ENCODE assay signal across 24 mouse cellular contexts in the genomic region with DNA sequence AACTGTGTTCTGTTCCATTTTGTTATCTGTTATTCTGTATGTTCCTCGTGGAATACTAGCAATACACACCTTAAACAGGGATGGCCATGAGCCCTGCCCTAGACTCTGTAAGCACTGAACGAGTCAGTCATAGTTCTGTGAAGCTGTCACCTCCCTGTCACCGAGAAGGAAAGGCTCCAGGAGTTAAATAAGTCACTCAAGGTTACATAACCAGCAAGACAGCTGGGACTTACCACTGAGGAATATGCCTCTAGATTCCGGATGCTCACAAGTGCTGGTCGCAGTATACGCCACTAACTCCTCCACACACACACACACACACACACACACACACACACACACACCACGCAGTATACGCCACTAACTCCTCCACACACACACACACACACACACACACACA.
"Had no signal": no experiment of that assay in that cellular context is flagged by ENCODE, and none has a peak within 500 bp of the region (broad histone marks: within the 10 kb centered on the region; RNA-seq: fewer than 3 reads in every experiment).

No protein-coding gene starts in this region.

- H3K9me3 ChIP-seq: limb, embryonic 10.5 days; limb, embryonic 13.5 days; liver, embryonic 12.5 days; liver, embryonic 15.5 days; lung, embryonic 15.5 days; megakaryocyte, embryonic 14.5 days; midbrain, embryonic 10.5 days; neural tube, embryonic 13.5 days had no signal

- H3K9ac ChIP-seq: limb, embryonic 13.5 days; liver, embryonic 12.5 days; liver, embryonic 15.5 days; lung, embryonic 15.5 days; neural tube, embryonic 13.5 days had no signal

- H3K4me3 ChIP-seq: limb, embryonic 10.5 days; limb, embryonic 13.5 days; liver, embryonic 12.5 days; liver, embryonic 15.5 days; lung, embryonic 15.5 days; megakaryocyte, embryonic 14.5 days; midbrain, embryonic 10.5 days; myocyte; neural tube, embryonic 13.5 days had no signal

- H3K4me1 ChIP-seq: liver, embryonic 12.5 days; lung, embryonic 15.5 days; megakaryocyte, embryonic 14.5 days had no signal

- ATAC-seq: intestine, embryonic 16.5 days; liver, embryonic 12.5 days had no signal

- H3K27me3 ChIP-seq: limb, embryonic 13.5 days; liver, embryonic 12.5 days; liver, embryonic 15.5 days; lung, embryonic 15.5 days; neural tube, embryonic 13.5 days had no signal

- H3K36me3 ChIP-seq: limb, embryonic 10.5 days; limb, embryonic 13.5 days; liver, embryonic 12.5 days; liver, embryonic 15.5 days; lung, embryonic 15.5 days; midbrain, embryonic 10.5 days; neural tube, embryonic 13.5 days had no signal

- H3K27ac ChIP-seq: limb, embryonic 10.5 days; limb, embryonic 13.5 days; liver, embryonic 12.5 days; liver, embryonic 15.5 days; lung, embryonic 15.5 days; midbrain, embryonic 10.5 days; neural tube, embryonic 13.5 days had no signal

- H3K4me2 ChIP-seq: limb, embryonic 13.5 days; liver, embryonic 12.5 days; liver, embryonic 15.5 days; lung, embryonic 15.5 days; neural tube, embryonic 13.5 days had no signal

- DNase-seq: kidney, adult 18-20 months; kidney, adult 9 months; kidney, postnatal 14 days; kidney, postnatal 4 days; liver; lung, adult 18-20 months; lung, postnatal 10 days; lung, postnatal 36 days; midbrain, embryonic 14.5 days; retina, postnatal 1 day; right cerebral cortex, postnatal 25 days; thymus, adult 18-20 months; thymus, postnatal 14 days; thymus, postnatal 4 days had no signal
